Mouse (Mus musculus) heart, embryonic 15.5 days (tissue): Measurements from ENCODE around the gene Prrc2b. TPM values are rescaled to one million over a fixed set of nuclear protein-coding genes. Genes with fewer than 3 reads are reported as not detected.

Experiments
- ATAC-seq: fragments of 200-750 bp; cut with Nextera tagmentation; replicated peaks from 2 replicates; pipeline ENCODE4 v1.8.0; 2017; ENCODE audit warnings: low read depth, moderate TSS enrichment; ENCODE audit not compliant: insufficient number of reproducible peaks, insufficient read depth, low FRiP score
- H3K27ac ChIP-seq: fragments of 300-500 bp; sonication (generic); 2 replicates; pipeline ENCODE4 v1.5.1; 2015; ENCODE audit warnings: mild to moderate bottlenecking, inconsistent platforms
- H3K27me3 ChIP-seq: fragments of 300-500 bp; sonication (generic); 2 replicates; pipeline ENCODE4 v1.6.1; 2015; ENCODE audit warnings: inconsistent platforms
- H3K36me3 ChIP-seq: fragments of 300-500 bp; sonication (generic); 2 replicates; pipeline ENCODE4 v1.6.1; 2015; ENCODE audit warnings: mild to moderate bottlenecking, inconsistent platforms
- H3K4me1 ChIP-seq: fragments of 300-500 bp; sonication (generic); replicated peaks from 2 replicates; pipeline ENCODE4 v1.6.1; 2015; ENCODE audit warnings: inconsistent platforms
- H3K4me2 ChIP-seq: fragments of 300-500 bp; sonication (generic); 2 replicates; pipeline ENCODE4 v1.6.1; 2015; ENCODE audit warnings: inconsistent platforms, mild to moderate bottlenecking, moderate library complexity
- H3K4me3 ChIP-seq: fragments of 300-500 bp; sonication (generic); 2 replicates; pipeline ENCODE4 v1.5.1; 2015; ENCODE audit warnings: mild to moderate bottlenecking, inconsistent platforms
- H3K9ac ChIP-seq: fragments of 300-500 bp; sonication (generic); 2 replicates; pipeline ENCODE4 v1.6.1; 2015; ENCODE audit warnings: mild to moderate bottlenecking, inconsistent platforms
- H3K9me3 ChIP-seq: fragments of 300-500 bp; sonication (generic); replicated peaks from 2 replicates; pipeline ENCODE4 v1.6.1; 2016; ENCODE audit warnings: inconsistent platforms
- WGBS: fragments of 180-500 bp; shearing (Covaris S2); methylation state at CpG from one replicate; pipeline ENCODE4 v1.1.7; 2015; ENCODE audit warnings: mixed read lengths; 5-methylcytosine and 5-hydroxymethylcytosine counted together
- polyA plus RNA-seq: library from polyadenylated mRNA; unstranded; fragments of >200 nt; fragmentation: Nextera tagmentation; extraction: Ambion mirVana; gene quantifications from 2 replicates; pipeline ENCODE4 v1.2.1, GENCODE M21; 2015

The Prrc2b gene
- 21.0 and 34.8 TPM in 2 replicates for polyA plus RNA-seq

GRCm38 (mm10) chr2:32150924-32151659, at the start of gene Prrc2b:
TSS of gene Prrc2b (plus strand) at chr2:32151082.
- Histone ChIP-seq H3K27me3 (no peaks in the 10 kb centered on the region), H3K27ac (peak within 1 kb of the TSS; percentile 98), H3K9ac (peak within 1 kb of the TSS; percentile 98), H3K4me3 (peak within 1 kb of the TSS; percentile 92), H3K4me2 (peak within 1 kb of the TSS; percentile 80), H3K36me3 (no peaks in the 10 kb centered on the region), H3K4me1 (peaks cover 49% of the 10 kb centered on the region), H3K9me3 (no peaks in the 10 kb centered on the region)
- WGBS = under 1% methylated on average over 75 of the region's 117 CpGs
- ATAC-seq = peak; percentile 64

GRCm38 (mm10) chr2:32102944-32103343, 47.9 kb upstream of the Prrc2b start:
- no peak overlapping the region for H3K4me2 ChIP-seq
- 64% methylated on average over 5 of the region's 5 CpGs for WGBS
- ATAC-seq = no peak

GRCm38 (mm10) chr2:32103557-32103956, 47.3 kb upstream of the Prrc2b start:
- no peaks in the 10 kb centered on the region for H3K9me3 ChIP-seq
- 70% methylated on average over 7 of the region's 7 CpGs for WGBS
- H3K36me3 ChIP-seq = peaks cover 8% of the 10 kb centered on the region; the same call in 1 of the 2 replicates
- ATAC-seq = no peak
- peaks cover 41% of the 10 kb centered on the region for H3K4me1 ChIP-seq
- no peak overlapping the region for H3K4me2 ChIP-seq
- H3K27me3 ChIP-seq = no peaks in the 10 kb centered on the region
- H3K9ac ChIP-seq = no peak overlapping the region
- peak overlapping the region; percentile 85 for H3K27ac ChIP-seq
- no peak overlapping the region for H3K4me3 ChIP-seq

More at GRCm38 (mm10) chr2:32102944-32103343, 47.9 kb upstream of the Prrc2b start:
- H3K4me1 ChIP-seq = peaks cover 41% of the 10 kb centered on the region
- no peak overlapping the region for H3K9ac ChIP-seq
- H3K36me3 ChIP-seq = peaks cover 4% of the 10 kb centered on the region; the same call in 1 of the 2 replicates
- H3K4me3 ChIP-seq = no peak overlapping the region
- H3K9me3 ChIP-seq = no peaks in the 10 kb centered on the region
- no peaks in the 10 kb centered on the region for H3K27me3 ChIP-seq
- H3K27ac ChIP-seq = no peak overlapping the region

- H3K4me3 ChIP-seq = no peak overlapping the region
- no peak overlapping the region for H3K4me2 ChIP-seq
- H3K36me3 ChIP-seq = peaks cover 9% of the 10 kb centered on the region; the same call in 1 of the 2 replicates
- H3K27ac ChIP-seq = peak overlapping the region; percentile 85
- 72% methylated on average over 7 of the region's 7 CpGs for WGBS
- H3K9ac ChIP-seq = no peak overlapping the region
- no peak for ATAC-seq
- no peaks in the 10 kb centered on the region for H3K27me3 ChIP-seq
- H3K9me3 ChIP-seq = no peaks in the 10 kb centered on the region
- H3K4me1 ChIP-seq = peaks cover 41% of the 10 kb centered on the region
These were observed 46.8 kb upstream of the Prrc2b start for GRCm38 (mm10) chr2:32104122-32104521.

GRCm38 (mm10) chr2:32105117-32105913, 45.6 kb upstream of the Prrc2b start:
- H3K9ac ChIP-seq = peak overlapping the region; percentile 2; the same call in 1 of the 2 replicates
- no peaks in the 10 kb centered on the region for H3K27me3 ChIP-seq
- WGBS = 48% methylated on average over 16 of the region's 16 CpGs
- H3K4me3 ChIP-seq = no peak overlapping the region
- H3K9me3 ChIP-seq = no peaks in the 10 kb centered on the region
- peaks cover 41% of the 10 kb centered on the region for H3K4me1 ChIP-seq
- ATAC-seq = peak; percentile 65
- peaks cover 13% of the 10 kb centered on the region; the same call in 1 of the 2 replicates for H3K36me3 ChIP-seq
- H3K27ac ChIP-seq = peak overlapping the region; percentile 85
- H3K4me2 ChIP-seq = peak overlapping the region; percentile 15; the same call in 1 of the 2 replicates

GRCm38 (mm10) chr2:32105930-32106329, 45.0 kb upstream of the Prrc2b start:
- H3K9ac ChIP-seq = peak overlapping the region; percentile 2; the same call in 1 of the 2 replicates
- H3K36me3 ChIP-seq = peaks cover 10% of the 10 kb centered on the region; the same call in 1 of the 2 replicates
- H3K4me3 ChIP-seq = no peak overlapping the region
- no peaks in the 10 kb centered on the region for H3K27me3 ChIP-seq
- H3K4me2 ChIP-seq = no peak overlapping the region
- 77% methylated on average over 7 of the region's 7 CpGs for WGBS
- ATAC-seq = no peak
- peaks cover 43% of the 10 kb centered on the region for H3K4me1 ChIP-seq
- peak overlapping the region; percentile 85 for H3K27ac ChIP-seq
- H3K9me3 ChIP-seq = no peaks in the 10 kb centered on the region

- H3K4me1 ChIP-seq = peaks cover 12% of the 10 kb centered on the region
- H3K4me2 ChIP-seq = no peak overlapping the region
- WGBS = 95% methylated on average over 1 of the region's 1 CpGs
- H3K9me3 ChIP-seq = no peaks in the 10 kb centered on the region
- H3K4me3 ChIP-seq = no peak overlapping the region
- H3K9ac ChIP-seq = no peak overlapping the region
- H3K27ac ChIP-seq = no peak overlapping the region
- H3K27me3 ChIP-seq = no peaks in the 10 kb centered on the region
- peaks cover 10% of the 10 kb centered on the region; the same call in 1 of the 2 replicates for H3K36me3 ChIP-seq
- no peak for ATAC-seq
These were observed 39.6 kb upstream of the Prrc2b start for GRCm38 (mm10) chr2:32111268-32111667.

- no peak overlapping the region for H3K9ac ChIP-seq
- H3K4me2 ChIP-seq = no peak overlapping the region
- H3K9me3 ChIP-seq = no peaks in the 10 kb centered on the region
- H3K4me1 ChIP-seq = 0 out of 2 replicates have a peak, but pooled peaks cover 3% of the 10 kb centered on the region
- H3K27ac ChIP-seq = no peak overlapping the region
- H3K27me3 ChIP-seq = no peaks in the 10 kb centered on the region
- WGBS = 72% methylated on average over 2 of the region's 2 CpGs
- H3K4me3 ChIP-seq = no peak overlapping the region
- H3K36me3 ChIP-seq = peaks cover 10% of the 10 kb centered on the region; the same call in 1 of the 2 replicates
- ATAC-seq = no peak
These were observed 38.3 kb upstream of the Prrc2b start for GRCm38 (mm10) chr2:32112548-32112947.

GRCm38 (mm10) chr2:32115851-32116268, 35.0 kb upstream of the Prrc2b start:
- Histone ChIP-seq H3K27me3 (no peaks in the 10 kb centered on the region), H3K9ac (no peak overlapping the region), H3K27ac (no peak overlapping the region), H3K36me3 (no peaks in the 10 kb centered on the region), H3K4me3 (no peak overlapping the region), H3K4me1 (0 out of 2 replicates have a peak, but pooled peaks cover 2% of the 10 kb centered on the region), H3K9me3 (no peaks in the 10 kb centered on the region), H3K4me2 (no peak overlapping the region)
- ATAC-seq = no peak
- 72% methylated on average over 4 of the region's 4 CpGs for WGBS

- ATAC-seq = no peak
These were observed 30.8 kb upstream of the Prrc2b start for GRCm38 (mm10) chr2:32119802-32120750.

More at GRCm38 (mm10) chr2:32119802-32120750, 30.8 kb upstream of the Prrc2b start:
- no peak overlapping the region for H3K9ac ChIP-seq
- peaks cover 7% of the 10 kb centered on the region; the same call in 1 of the 2 replicates for H3K4me1 ChIP-seq
- no peak overlapping the region for H3K4me2 ChIP-seq
- 89% methylated on average over 20 of the region's 20 CpGs for WGBS
- H3K27me3 ChIP-seq = no peaks in the 10 kb centered on the region
- no peak overlapping the region for H3K4me3 ChIP-seq
- no peak overlapping the region for H3K27ac ChIP-seq
- no peaks in the 10 kb centered on the region for H3K9me3 ChIP-seq
- H3K36me3 ChIP-seq = no peaks in the 10 kb centered on the region
